Mouse (Mus musculus) retina, adult 2 months (tissue): ENCODE measurements around the gene Tmprss13.

Source experiments
- DNase-seq: peaks from one replicate; pipeline ENCODE4 v3.0.0-alpha.2; 2012; ENCODE audit warnings: low read depth, low spot score

Tmprss13 gene

GRCm38 (mm10) chr9:45329577-45329976 lies 10.7 kb downstream of the Tmprss13 start:
- no peak for DNase-seq

DNA sequence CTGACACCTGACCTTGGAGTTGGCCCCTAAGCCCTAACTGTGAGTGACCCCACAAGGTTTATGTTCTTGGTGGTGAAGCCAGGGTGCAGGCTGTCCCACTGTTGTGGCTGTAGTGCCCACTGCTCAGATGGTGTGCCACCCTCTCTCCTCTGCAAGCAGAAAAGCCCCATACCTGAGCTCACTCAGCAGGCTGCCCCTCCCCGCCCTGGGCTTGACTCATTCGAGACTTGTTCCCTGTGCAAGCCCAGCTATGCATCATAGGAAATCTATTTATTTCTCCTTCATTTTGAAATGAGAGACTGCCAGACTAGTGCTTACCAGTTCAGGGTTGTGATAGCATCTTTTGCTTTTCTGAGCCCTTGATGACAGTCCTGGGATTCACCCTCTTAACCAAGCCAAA lies 18.5 kb downstream of the Tmprss13 start:
- no peak for DNase-seq

DNA sequence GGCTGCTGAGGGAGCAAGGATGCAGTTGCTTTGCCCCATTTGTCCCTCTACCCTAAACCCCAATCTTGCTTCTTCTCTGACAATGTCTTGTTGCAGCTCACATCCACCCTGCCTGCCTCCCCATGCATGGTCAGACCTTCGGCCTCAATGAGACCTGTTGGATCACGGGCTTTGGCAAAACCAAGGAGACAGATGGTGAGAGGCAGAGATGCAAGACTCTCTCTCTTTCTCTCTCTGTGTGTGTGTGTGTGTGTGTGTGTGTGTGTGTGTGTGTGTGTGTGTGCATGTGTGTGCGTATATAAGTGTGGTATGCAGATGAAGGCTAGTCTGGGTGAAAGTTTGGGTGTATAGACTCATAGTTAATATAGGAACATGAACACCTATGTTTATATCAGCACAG lies 24.2 kb downstream of the Tmprss13 start:
- no peak for DNase-seq

- DNase-seq, result no peak
Measured at GRCm38 (mm10) chr9:45345516-45345915, 26.6 kb downstream of the Tmprss13 start.

DNA sequence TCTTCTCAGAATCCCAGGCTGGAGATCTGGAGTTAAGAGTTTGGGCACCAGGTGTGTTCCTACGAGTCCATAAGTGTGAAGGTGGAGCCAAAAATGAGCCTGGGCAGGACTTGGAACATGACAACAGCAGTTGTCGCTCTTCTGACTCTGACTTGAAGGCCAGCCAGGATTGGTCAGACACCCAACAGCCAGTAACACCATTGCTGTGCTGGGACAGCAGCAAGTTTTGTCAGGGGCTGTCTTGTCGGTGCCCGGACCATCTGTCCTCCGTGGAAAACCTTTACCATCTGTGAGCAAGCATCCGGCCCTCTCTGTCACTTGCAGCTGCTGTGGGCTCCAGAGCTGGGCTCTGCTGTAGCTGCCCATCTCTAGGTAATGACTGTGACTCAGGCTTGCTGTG lies 27.4 kb downstream of the Tmprss13 start:
- no peak for DNase-seq

- DNase-seq, result no peak
Measured at GRCm38 (mm10) chr9:45348560-45348959, 29.7 kb downstream of the Tmprss13 start.

DNA sequence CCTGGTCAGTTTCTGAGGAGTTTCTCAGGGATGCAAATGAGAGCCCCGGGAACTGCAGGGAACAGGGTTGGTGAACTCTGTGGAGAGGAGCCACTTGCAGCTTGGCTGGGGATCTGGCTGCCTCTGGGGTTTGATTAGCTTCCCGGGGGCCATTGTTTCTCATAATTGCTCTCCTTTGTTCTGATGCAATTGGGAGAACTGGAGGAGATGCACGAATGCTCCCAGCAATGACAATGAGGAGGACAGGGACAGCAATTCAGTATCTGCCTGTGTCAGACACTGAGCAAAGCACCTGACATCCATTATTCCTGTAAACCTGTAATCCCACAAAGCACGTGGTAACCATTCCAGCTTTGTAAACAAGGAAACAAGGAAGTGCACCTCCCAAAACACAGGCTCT lies 30.3 kb downstream of the Tmprss13 start:
- no peak for DNase-seq

DNA sequence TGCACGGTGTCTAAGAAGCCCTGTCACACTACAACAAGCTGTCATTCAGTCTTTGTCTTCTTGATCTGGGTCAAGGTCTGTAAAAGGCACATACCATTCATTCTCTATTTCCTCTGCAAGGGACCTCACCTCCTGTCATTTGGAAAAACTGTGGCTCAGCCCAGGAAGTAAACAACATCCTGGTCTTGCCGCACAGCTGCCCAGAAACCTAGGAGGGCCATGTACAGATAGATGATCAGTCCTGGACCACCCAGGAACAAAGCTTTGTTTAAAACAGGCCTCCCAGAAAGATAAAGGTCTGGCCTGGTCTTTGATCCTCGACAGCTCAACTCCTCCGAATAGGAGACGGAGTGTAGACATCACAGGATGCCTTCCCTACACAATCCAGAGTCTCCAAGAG lies 31.0 kb downstream of the Tmprss13 start:
- no peak for DNase-seq

DNA sequence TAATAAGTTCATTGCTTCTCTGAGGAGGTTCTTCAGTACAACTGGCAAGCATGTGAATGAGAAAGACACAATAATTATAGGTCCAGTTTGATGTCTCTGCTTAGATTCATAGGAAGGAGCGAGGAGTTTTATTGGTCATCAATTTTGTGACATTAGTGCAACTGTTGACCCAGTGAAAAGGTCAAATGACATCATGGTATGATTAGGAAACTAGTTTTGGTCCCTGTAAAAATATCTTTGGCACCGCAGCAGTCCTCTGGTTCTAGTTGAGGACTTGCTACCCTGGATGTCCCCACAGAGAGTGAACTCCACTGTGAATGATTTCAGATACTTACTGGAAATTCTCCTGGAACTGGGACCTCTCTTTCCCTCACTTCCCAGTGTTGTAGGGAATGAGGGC lies 36.3 kb downstream of the Tmprss13 start:
- DNase-seq, result no peak

DNA sequence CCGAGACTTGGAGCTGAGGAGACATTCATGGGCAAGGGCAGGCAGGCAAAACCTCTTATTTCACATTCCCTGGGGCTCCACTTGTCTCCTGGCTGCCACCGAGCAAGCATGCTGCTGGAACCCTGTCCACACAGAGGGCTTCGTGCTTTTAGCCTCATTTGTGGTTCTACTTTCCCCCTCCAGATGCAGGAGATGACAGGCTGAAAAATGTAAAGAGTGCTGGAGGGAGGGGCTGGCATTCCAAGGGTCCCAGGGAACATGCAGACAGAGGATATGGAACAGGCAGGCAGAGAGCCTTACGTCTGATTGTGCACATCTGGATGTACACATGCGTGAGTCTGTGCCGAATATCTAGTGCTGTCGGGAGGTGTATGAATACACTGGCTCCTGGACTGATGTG lies 39.5 kb downstream of the Tmprss13 start:
- DNase-seq, result no peak

DNA sequence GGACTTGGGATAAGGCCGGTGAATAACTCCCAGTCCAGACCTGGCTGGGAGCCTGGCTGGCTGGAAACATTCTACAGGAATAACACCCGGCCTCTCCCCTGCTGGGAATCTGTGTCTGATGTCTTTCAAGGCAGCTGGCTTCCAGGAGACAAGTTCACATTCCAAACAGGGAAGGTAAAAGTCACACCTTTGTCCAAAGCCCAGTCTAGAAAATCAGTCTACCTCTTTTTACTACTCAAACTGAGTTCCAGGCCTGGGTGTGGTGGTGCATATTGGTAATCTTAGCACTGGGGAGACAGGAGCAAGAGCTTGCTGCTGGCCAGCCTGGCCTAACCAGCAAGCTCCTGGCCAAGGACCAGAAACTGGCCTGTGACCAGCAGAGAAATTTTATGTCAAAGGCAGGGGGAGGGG lies 43.2 kb downstream of the Tmprss13 start:
- DNase-seq, result no peak

GRCm38 (mm10) chr9:45363639-45364214 lies 44.8 kb downstream of the Tmprss13 start:
- no peak for DNase-seq

DNA sequence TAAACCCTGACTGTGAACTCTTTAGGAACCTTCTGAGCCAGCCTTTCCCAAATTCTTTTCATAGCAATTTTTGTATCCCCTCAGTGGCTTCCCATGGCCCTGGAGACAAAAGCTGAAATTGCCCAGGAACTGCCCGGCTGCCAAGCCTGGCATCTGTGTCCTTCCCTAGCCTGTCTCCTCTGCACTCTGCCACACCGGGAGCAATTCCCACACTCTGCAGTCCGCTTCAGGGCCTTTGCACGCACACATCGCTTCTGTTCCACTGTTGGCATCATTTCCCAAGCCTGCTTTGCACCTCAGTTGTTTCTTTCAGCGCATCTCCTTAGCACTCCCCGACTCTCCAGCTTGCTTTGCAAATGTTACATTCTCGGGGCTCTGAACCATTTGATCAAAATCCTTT lies 48.8 kb downstream of the Tmprss13 start:
- DNase-seq, result no peak

DNA sequence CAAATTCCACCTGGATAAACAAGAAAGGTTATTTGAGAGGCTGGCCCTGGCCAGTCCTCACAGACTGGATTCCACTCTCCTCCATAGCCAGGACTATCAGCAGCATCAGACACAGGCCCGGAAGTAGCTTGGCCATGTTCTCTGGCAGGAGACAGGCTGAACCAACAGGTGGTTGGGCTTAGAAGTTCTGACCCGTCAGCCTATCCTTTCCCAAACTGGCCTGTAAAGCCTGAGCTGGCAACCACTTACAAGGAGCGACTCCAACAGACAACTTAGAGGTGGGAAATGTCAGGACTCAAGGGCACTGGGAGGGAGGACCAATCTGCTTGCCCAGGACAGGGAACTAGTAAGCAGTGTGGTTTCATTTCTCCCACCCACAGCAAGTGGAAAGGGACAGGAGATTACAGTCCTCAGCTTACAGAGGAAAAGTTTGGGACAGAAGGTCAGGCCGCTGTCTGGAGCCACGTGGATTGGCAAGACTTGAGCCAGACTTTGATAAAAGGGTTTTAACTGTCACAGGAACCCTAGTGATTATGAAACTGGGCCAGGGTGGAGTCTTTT lies 49.5 kb downstream of the Tmprss13 start:
- DNase-seq, result no peak

DNA sequence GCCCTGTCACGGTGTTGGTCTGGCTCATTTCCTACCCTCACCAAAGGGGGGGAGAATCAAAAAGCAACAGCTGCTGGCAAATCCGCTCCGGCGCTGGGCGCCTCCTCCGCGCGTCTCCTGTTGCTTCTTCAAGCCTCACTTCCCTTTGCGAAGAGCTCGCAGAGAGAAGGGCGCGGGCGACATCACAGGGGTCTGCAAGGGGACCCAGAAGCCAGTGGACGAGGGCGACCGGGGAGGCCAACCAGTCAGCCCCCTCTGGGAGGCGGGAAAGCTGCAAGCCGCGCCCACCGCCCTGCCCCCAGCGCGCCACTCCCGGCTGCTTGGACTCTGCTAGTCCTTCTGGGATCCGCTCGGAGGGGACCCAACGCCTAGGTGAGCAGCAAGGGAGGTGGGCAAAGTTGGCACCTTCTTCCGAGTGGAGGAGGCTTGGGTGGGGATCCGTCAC lies 51.2 kb downstream of the Tmprss13 start, which contains the start of gene Fxyd6:
Fxyd6 (plus strand) TSS at position 69 of the 445 bp plus-strand sequence.
- DNase-seq, result no peak

GRCm38 (mm10) chr9:45370616-45371336 lies 51.9 kb downstream of the Tmprss13 start:
- DNase-seq, result no peak

GRCm38 (mm10) chr9:45371337-45371707 lies 52.4 kb downstream of the Tmprss13 start:
- DNase-seq, result no peak

- DNase-seq, result no peak
Measured at GRCm38 (mm10) chr9:45373896-45374295, 55.0 kb downstream of the Tmprss13 start.

DNA sequence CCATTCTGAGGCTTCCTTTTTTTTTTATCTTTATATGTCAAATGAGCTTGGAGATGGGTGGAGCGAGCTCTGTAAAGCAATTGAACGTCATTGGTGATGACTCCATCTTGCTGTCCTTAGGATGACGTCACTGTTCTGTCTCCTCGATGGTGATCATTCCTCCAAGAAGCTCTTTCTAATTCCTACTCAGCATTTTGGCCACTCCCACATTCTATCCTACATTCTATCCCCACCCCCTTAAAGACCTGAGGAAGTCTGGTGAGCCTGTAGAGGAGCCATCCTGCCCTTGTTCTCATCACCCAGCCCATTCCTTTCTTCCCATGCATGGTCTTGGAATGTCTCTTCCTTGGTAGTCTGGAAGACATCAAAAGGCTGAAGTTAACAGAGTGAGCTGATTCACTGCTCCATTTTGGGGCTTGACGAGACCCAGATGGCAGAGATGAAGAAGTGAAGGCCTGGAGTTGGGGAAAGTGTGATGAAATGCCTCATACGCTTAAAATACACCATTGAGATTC lies 56.1 kb downstream of the Tmprss13 start:
- no peak for DNase-seq

DNA sequence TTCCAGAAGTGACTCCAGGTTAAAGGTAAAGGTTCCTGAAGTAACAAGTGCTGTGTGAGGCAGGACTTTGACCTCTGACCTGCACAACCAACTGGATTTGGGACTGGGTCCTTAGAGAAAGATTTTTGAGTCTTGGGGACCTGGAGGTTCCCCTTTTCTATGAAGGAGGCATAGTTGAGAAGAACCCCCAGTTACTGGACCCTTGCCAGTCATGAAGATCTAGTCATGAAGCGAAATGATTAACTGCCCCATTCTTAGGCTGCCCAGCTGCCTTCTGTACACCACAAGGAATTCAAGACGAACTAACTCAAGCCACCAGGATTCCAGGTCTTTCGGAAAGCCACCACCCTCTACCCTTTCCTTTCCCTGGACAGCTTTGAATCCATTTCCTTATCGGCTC lies 57.5 kb downstream of the Tmprss13 start:
- DNase-seq, result no peak

GRCm38 (mm10) chr9:45376883-45377282 lies 58.0 kb downstream of the Tmprss13 start:
- DNase-seq, result no peak

DNA sequence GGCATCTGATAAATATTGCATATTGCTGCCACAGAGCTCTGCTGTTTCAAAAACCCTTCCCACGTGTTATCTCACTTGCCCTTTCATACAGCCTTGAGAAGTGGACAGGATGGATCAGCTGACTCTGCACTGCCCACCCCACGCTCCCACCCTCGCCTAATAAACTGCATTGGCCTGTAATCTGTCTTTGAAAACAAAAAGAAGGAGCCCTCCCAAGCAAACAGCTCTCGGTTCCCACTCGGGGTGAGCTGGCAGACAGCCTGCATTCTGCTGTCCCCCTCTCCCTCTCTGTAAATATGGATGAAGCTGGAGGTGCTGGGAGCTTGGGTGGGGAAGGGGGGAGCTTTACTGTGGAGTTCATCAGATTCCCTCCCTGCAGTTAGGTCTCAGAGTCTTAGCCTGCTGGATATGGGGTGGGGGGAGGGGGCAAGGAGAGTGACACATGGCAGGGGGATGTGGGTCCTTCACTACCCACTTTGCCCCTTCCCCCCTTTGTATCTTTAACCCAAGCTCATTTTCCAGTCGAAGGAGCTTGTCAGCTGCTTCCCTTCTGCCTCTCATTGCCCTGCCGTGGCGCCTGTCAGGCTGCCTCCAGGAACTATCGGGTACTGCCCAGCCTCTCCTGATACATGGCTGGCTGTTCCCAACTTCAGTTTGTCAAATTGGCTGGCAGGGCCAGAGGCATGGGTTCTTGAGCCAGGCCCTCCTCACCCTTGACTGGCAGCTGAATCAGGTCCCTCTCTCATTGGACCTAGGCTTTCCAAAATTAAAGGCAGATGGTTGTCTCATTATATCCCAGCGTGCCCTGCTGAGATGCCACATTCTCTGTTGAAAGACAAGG lies 61.7 kb downstream of the Tmprss13 start:
- DNase-seq, result no peak
